Mouse (Mus musculus) cerebellum, adult 18-20 months (tissue): ENCODE measurements at regions not wholly inside any gene's neighbourhood (a gene's known extent, or its start where the extent isn't known, plus 50 kb on each side); places are given as distances from the start of the nearest gene placed in this dataset.

ENCODE experiments used
- DNase-seq, 2 experiments: peaks; one replicate each; pipeline ENCODE4 v3.0.0; 2021

GRCm38 (mm10) chr4:81498133-81498532 lies 55.5 kb upstream of the Mpdz start:
- peak in 1 of 2 experiments; percentile 9 for DNase-seq

- no peak for DNase-seq
These were observed 50.2 kb upstream of the Mpdz start for GRCm38 (mm10) chr4:81492811-81493210.
